Mouse (Mus musculus) spleen, embryonic (tissue): ENCODE data around the gene Lgals3bp.

Experiments used
- CTCF ChIA-PET: fragments of 350-600 bp; sonication (Branson Sonifier 250); formaldehyde crosslinking; loops from one replicate; lab custom pipeline; 2022; lab: Charles Lee

Gene Lgals3bp

GRCm38 (mm10) chr11:118424621-118425335 lies 22.9 kb upstream of the Lgals3bp start:
- CTCF ChIA-PET, result no interaction called here

GRCm38 (mm10) chr11:118423266-118423971 lies 21.5 kb upstream of the Lgals3bp start:
- CTCF ChIA-PET, result no interaction called here

- CTCF ChIA-PET, result no interaction called here
These were observed 18.4 kb upstream of the Lgals3bp start for GRCm38 (mm10) chr11:118420261-118420660.

GRCm38 (mm10) chr11:118418834-118419504 lies 17.1 kb upstream of the Lgals3bp start, which contains the start of gene Cant1:
Gene Cant1 (minus strand): TSS chr11:118419086.
- CTCF ChIA-PET, result no interaction called here

GRCm38 (mm10) chr11:118418442-118418833 lies 16.5 kb upstream of the Lgals3bp start:
- CTCF ChIA-PET, result no interaction called here

GRCm38 (mm10) chr11:118417496-118417895 lies 15.6 kb upstream of the Lgals3bp start:
- CTCF ChIA-PET, result no interaction called here

- CTCF ChIA-PET, result no interaction called here
These were observed 14.2 kb upstream of the Lgals3bp start for GRCm38 (mm10) chr11:118416046-118416445.

- CTCF ChIA-PET, result no interaction called here
These were observed 13.7 kb upstream of the Lgals3bp start for GRCm38 (mm10) chr11:118415630-118416029.

GRCm38 (mm10) chr11:118414270-118414669 lies 12.4 kb upstream of the Lgals3bp start:
- CTCF ChIA-PET, result no interaction called here

- CTCF ChIA-PET, result no interaction called here
These were observed 11.2 kb upstream of the Lgals3bp start for GRCm38 (mm10) chr11:118413055-118413454.

GRCm38 (mm10) chr11:118412601-118413000 lies 10.7 kb upstream of the Lgals3bp start:
- CTCF ChIA-PET, result no interaction called here

- CTCF ChIA-PET, result no interaction called here
These were observed 9.4 kb upstream of the Lgals3bp start for GRCm38 (mm10) chr11:118411271-118411670.

GRCm38 (mm10) chr11:118410479-118410878 lies 8.6 kb upstream of the Lgals3bp start:
- CTCF ChIA-PET, result interaction anchor here (0.6 kb wide), 1 partner anchor 773 kb away, joined by 3 read pairs; no protein-coding TSS in a partner anchor

- CTCF ChIA-PET, result no interaction called here
These were observed 8.2 kb upstream of the Lgals3bp start for GRCm38 (mm10) chr11:118410073-118410444.

GRCm38 (mm10) chr11:118409106-118410072 lies 7.5 kb upstream of the Lgals3bp start:
- CTCF ChIA-PET, result no interaction called here

GRCm38 (mm10) chr11:118408051-118408740 lies 6.3 kb upstream of the Lgals3bp start:
- CTCF ChIA-PET, result no interaction called here

GRCm38 (mm10) chr11:118407318-118407910 lies 5.5 kb upstream of the Lgals3bp start:
- CTCF ChIA-PET, result interaction anchor here (0.6 kb wide), 2 partner anchors 19 to 21 kb away, joined by 3 to 4 read pairs; partner anchors contain the start of gene C1qtnf1

GRCm38 (mm10) chr11:118406521-118406920 lies 4.6 kb upstream of the Lgals3bp start:
- CTCF ChIA-PET, result interaction anchor here (0.7 kb wide), 1 partner anchor 1968 kb away, joined by 5 read pairs; no protein-coding TSS in a partner anchor

- CTCF ChIA-PET, result no interaction called here
These were observed 3.4 kb upstream of the Lgals3bp start for GRCm38 (mm10) chr11:118405311-118405710.
